Mouse (Mus musculus) spleen, adult 2 months (tissue): Measurements from ENCODE around the gene Slc25a22.

Source experiments
- CTCF ChIP-seq: fragments of 200-500 bp; IDR thresholded peaks from 2 replicates; pipeline ENCODE4 v1.5.1; 2011; ENCODE audit warnings: mild to moderate bottlenecking, inconsistent platforms; ENCODE audit not compliant: insufficient read depth, insufficient read length, insufficient replicate concordance; ENCODE audit errors: extremely low read depth
- POLR2A ChIP-seq: fragments of 200-500 bp; IDR thresholded peaks from 2 replicates; pipeline ENCODE4 v1.6.1; 2011; ENCODE audit warnings: low read depth, low read length, inconsistent platforms

- TF ChIP-seq POLR2A (no peak), CTCF (no peak)
Measured at GRCm38 (mm10) chr7:141390326-141391259, 47.1 kb downstream of the Slc25a22 start.
